Mouse (Mus musculus) embryonic facial prominence, embryonic 14.5 days (tissue): ENCODE data around the gene Shisa9. TPM values are rescaled to one million over a fixed set of nuclear protein-coding genes. Genes with fewer than 3 reads are reported as not detected.

Experiments used
- ATAC-seq: fragments of 200-750 bp; cut with Nextera tagmentation; 2 replicates; pipeline ENCODE4 v1.8.0; 2017; ENCODE audit warnings: low read depth, moderate number of reproducible peaks, moderate TSS enrichment
- DNase-seq: peaks from one replicate; pipeline ENCODE4 v3.0.0-alpha.2; 2015; ENCODE audit warnings: low spot score
- H3K27ac ChIP-seq: fragments of 300-500 bp; sonication (generic); replicated peaks from 2 replicates; pipeline ENCODE4 v1.5.1; 2014; ENCODE audit warnings: low read depth, mild to moderate bottlenecking, low read length, moderate library complexity
- H3K27me3 ChIP-seq: fragments of 300-500 bp; sonication (generic); replicated peaks from 2 replicates; pipeline ENCODE4 v1.6.1; 2014; ENCODE audit warnings: low read length; ENCODE audit not compliant: control insufficient read depth, insufficient read depth
- H3K36me3 ChIP-seq: fragments of 300-500 bp; sonication (generic); 2 replicates; pipeline ENCODE4 v1.6.1; 2014; ENCODE audit warnings: low read length, mixed read lengths; ENCODE audit not compliant: control insufficient read depth, insufficient read depth
- H3K4me1 ChIP-seq: fragments of 300-500 bp; sonication (generic); 2 replicates; pipeline ENCODE4 v1.6.1; 2014; ENCODE audit warnings: antibody characterized with exemption, low read length; ENCODE audit not compliant: control insufficient read depth, insufficient read depth
- H3K4me2 ChIP-seq: fragments of 300-500 bp; sonication (generic); 2 replicates; pipeline ENCODE4 v1.6.1; 2014; ENCODE audit warnings: low read depth, mild to moderate bottlenecking, low read length, moderate library complexity, mixed read lengths
- H3K4me3 ChIP-seq: fragments of 300-500 bp; sonication (generic); 2 replicates; pipeline ENCODE4 v1.5.1; 2014; ENCODE audit warnings: low read depth, mild to moderate bottlenecking, low read length
- H3K9ac ChIP-seq: fragments of 300-500 bp; sonication (generic); 2 replicates; pipeline ENCODE4 v1.6.1; 2014; ENCODE audit warnings: low read depth, mild to moderate bottlenecking, low read length, moderate library complexity, mixed read lengths
- H3K9me3 ChIP-seq: fragments of 300-500 bp; sonication (generic); 2 replicates; pipeline ENCODE4 v1.6.1; 2016; ENCODE audit warnings: low read length; ENCODE audit not compliant: control insufficient read depth
- WGBS: fragments of 180-500 bp; shearing (Covaris S2); extraction: QIAGEN DNeasy Blood & Tissue Kit; methylation state at CpG from one replicate; pipeline ENCODE4 v1.1.7; 2014; 5-methylcytosine and 5-hydroxymethylcytosine counted together
- polyA plus RNA-seq: library from polyadenylated mRNA; unstranded; fragments of >200 nt; fragmentation: Nextera tagmentation; extraction: Ambion mirVana; gene quantifications from 2 replicates; pipeline ENCODE4 v1.2.1, GENCODE M21; 2014

Gene Shisa9
- polyA plus RNA-seq, 1 experiment from 2014 or later = 3.4 TPM

GRCm38 (mm10) chr16:12234289-12234688 lies 250.4 kb downstream of the Shisa9 start:
- no peak overlapping the region for H3K4me2 ChIP-seq
- WGBS = 53% methylated on average over 2 of the region's 2 CpGs
- H3K4me3 ChIP-seq = no peak overlapping the region
- no peaks in the 10 kb centered on the region for H3K9me3 ChIP-seq
- ATAC-seq (no peak), DNase-seq (peak; percentile 7)
- no peak overlapping the region for H3K27ac ChIP-seq
- H3K9ac ChIP-seq = no peak overlapping the region
- H3K27me3 ChIP-seq = no peaks in the 10 kb centered on the region
- no peaks in the 10 kb centered on the region for H3K4me1 ChIP-seq
- no peaks in the 10 kb centered on the region for H3K36me3 ChIP-seq

DNA sequence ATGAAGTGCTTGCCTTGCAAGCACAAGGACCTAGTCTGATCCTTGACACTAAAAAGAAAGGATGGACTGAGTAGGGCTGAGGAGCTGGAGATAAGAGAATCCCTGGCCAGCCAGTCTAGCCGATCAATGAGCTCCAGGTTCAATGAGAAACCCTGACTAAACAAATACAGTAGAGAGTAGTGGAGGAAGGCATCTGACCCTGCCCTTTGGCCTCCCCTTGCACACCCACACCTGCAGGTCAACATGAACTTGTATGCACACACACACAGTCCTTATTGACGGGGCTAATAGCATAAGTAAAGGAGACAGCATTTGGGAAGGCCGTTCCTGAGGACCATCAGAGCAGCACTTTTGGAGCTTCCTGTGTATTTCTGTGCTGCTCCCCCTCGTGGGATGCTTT lies 254.7 kb downstream of the Shisa9 start:
- no peaks in the 10 kb centered on the region for H3K4me1 ChIP-seq
- no peaks in the 10 kb centered on the region for H3K9me3 ChIP-seq
- no peak overlapping the region for H3K9ac ChIP-seq
- no peak overlapping the region for H3K27ac ChIP-seq
- ATAC-seq = no peak
- WGBS = 82% methylated on average over 4 of the region's 4 CpGs
- no peaks in the 10 kb centered on the region for H3K27me3 ChIP-seq
- no peak for DNase-seq
- no peak overlapping the region for H3K4me3 ChIP-seq
- no peak overlapping the region for H3K4me2 ChIP-seq
- no peaks in the 10 kb centered on the region for H3K36me3 ChIP-seq

DNA sequence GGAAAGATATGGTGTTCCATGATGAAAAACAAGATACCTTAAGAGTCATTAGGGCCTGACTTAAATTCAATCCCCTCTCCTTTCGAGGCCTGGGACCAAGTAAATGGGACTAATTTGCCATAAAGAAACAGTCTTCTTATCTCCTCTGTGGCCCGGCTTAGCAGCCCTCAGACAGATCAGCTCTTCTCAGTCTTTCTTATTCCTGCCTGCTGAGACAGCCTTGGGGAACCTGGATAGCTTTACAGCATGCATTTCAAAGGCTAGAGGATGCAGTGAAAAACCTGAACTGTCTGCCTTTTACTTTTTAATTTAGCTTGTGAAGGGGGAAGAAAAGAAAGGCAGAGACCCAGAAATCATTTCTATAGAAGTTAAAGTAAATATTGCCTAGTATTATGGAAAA lies 275.4 kb downstream of the Shisa9 start:
- no peak overlapping the region for H3K4me2 ChIP-seq
- H3K9me3 ChIP-seq = 0 out of 2 replicates have a peak, but pooled peaks cover 3% of the 10 kb centered on the region
- H3K4me3 ChIP-seq = no peak overlapping the region
- no peak for ATAC-seq
- no peak for DNase-seq
- no peaks in the 10 kb centered on the region for H3K27me3 ChIP-seq
- 5% methylated on average over 2 of the region's 2 CpGs for WGBS
- H3K4me1 ChIP-seq = no peaks in the 10 kb centered on the region
- no peaks in the 10 kb centered on the region for H3K36me3 ChIP-seq
- H3K27ac ChIP-seq = no peak overlapping the region
- no peak overlapping the region for H3K9ac ChIP-seq

- Histone ChIP-seq H3K27me3 (no peaks in the 10 kb centered on the region), H3K4me2 (no peak overlapping the region), H3K36me3 (no peaks in the 10 kb centered on the region), H3K4me1 (no peaks in the 10 kb centered on the region), H3K9me3 (no peaks in the 10 kb centered on the region), H3K9ac (no peak overlapping the region), H3K4me3 (no peak overlapping the region), H3K27ac (no peak overlapping the region)
- WGBS = 91% methylated on average over 2 of the region's 2 CpGs
- no peak for ATAC-seq
- DNase-seq = no peak
Observed at GRCm38 (mm10) chr16:12265828-12266227, 281.9 kb downstream of the Shisa9 start.

- no peak overlapping the region for H3K27ac ChIP-seq
- no peaks in the 10 kb centered on the region for H3K27me3 ChIP-seq
- H3K9me3 ChIP-seq = no peaks in the 10 kb centered on the region
- H3K4me1 ChIP-seq = no peaks in the 10 kb centered on the region
- DNase-seq (no peak), ATAC-seq (no peak)
- WGBS = 61% methylated on average over 5 of the region's 5 CpGs
- H3K4me3 ChIP-seq = no peak overlapping the region
- no peak overlapping the region for H3K9ac ChIP-seq
- no peak overlapping the region for H3K4me2 ChIP-seq
- no peaks in the 10 kb centered on the region for H3K36me3 ChIP-seq
Observed at GRCm38 (mm10) chr16:12300523-12300922, 316.6 kb downstream of the Shisa9 start.

DNA sequence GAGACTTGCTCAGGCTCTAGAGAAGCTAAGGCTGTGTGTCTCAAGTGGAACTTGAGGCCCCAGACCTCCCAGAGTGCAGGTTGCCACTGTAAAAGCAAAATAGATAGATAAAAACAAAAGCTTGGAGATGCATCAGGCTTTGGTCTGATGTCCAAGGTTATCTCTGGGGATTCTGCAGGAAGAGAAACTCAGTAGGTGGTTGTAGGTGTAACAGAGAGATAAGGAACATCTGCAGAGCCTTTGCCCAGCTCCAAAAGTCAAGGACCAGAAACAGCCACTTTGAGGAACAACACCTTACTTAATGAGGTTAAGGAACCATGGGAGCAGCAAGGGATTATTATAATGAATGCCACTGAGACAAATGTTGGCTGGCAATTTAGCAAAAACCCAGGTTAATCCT lies 319.5 kb downstream of the Shisa9 start:
- no peak overlapping the region for H3K4me2 ChIP-seq
- H3K4me1 ChIP-seq = no peaks in the 10 kb centered on the region
- no peaks in the 10 kb centered on the region for H3K36me3 ChIP-seq
- no peak for ATAC-seq
- H3K9ac ChIP-seq = no peak overlapping the region
- H3K27me3 ChIP-seq = no peaks in the 10 kb centered on the region
- H3K9me3 ChIP-seq = no peaks in the 10 kb centered on the region
- no peak for DNase-seq
- no peak overlapping the region for H3K27ac ChIP-seq
- no peak overlapping the region for H3K4me3 ChIP-seq

DNA sequence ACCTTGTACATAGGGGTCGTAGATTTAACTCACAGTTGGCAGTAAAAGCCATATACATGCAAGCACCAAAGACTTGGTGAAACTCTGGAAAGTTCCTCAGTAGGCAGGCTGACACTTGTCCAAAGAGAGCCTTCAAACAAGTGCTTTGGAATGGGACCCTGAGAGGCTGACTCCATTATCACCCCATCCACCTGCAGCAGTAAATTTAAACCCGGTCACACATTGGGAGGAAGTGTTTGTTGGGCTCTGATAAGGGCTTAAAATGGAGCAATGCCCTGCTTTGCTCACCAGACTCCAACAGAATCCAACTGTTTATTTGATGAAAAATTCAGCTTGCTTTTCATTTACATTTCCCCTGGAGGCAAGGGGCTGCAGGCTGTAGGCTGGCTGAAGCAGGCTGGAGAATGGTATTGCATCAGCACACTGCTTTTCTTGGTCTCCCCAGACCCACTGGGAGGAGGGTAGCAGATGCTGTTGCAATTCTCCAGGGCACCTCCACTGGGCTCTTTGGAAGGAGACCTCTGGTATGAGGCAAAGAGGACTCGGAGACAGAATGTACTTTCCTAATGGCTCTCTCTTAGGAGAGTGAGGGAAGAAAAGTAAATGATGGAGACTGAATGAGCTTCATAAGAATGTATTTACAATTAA lies 323.5 kb downstream of the Shisa9 start:
- DNase-seq (no peak), ATAC-seq (no peak)
- Histone ChIP-seq H3K4me2 (no peak overlapping the region), H3K27me3 (no peaks in the 10 kb centered on the region), H3K4me1 (no peaks in the 10 kb centered on the region), H3K9ac (no peak overlapping the region), H3K9me3 (no peaks in the 10 kb centered on the region), H3K36me3 (no peaks in the 10 kb centered on the region), H3K4me3 (no peak overlapping the region), H3K27ac (no peak overlapping the region)
- 75% methylated on average over 3 of the region's 3 CpGs for WGBS

DNA sequence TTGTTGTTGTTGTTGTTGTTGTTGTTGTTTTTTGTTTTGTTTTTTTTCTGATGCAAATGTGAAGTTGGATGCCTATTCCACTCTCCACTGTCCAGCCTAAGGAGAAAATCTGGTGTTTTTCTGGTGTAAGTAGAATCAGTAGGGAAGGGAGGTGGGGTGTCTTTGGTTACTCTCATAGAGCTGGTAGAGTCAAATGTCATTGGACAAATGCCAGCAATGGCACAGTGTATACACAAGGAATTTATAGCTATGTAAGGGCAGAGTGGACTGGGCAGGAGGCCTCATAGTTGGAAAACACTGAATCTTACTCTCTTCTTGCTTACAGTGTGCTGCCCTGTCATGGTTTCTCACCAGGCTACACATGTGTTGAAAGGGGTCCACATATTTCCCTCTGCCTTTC lies 325.9 kb downstream of the Shisa9 start:
- H3K4me3 ChIP-seq = no peak overlapping the region
- no peaks in the 10 kb centered on the region for H3K27me3 ChIP-seq
- H3K9me3 ChIP-seq = no peaks in the 10 kb centered on the region
- DNase-seq = no peak
- 0 out of 2 replicates have a peak, but pooled peaks have one; percentile 33 for ATAC-seq
- no peak overlapping the region for H3K27ac ChIP-seq
- H3K4me1 ChIP-seq = no peaks in the 10 kb centered on the region
- H3K4me2 ChIP-seq = no peak overlapping the region
- no peaks in the 10 kb centered on the region for H3K36me3 ChIP-seq
- no peak overlapping the region for H3K9ac ChIP-seq

- H3K27ac ChIP-seq = no peak overlapping the region
- H3K9me3 ChIP-seq = no peaks in the 10 kb centered on the region
Observed at GRCm38 (mm10) chr16:12315627-12316026, 331.7 kb downstream of the Shisa9 start.

More at GRCm38 (mm10) chr16:12315627-12316026, 331.7 kb downstream of the Shisa9 start:
- DNase-seq = no peak
- Histone ChIP-seq H3K9ac (no peak overlapping the region), H3K4me3 (no peak overlapping the region), H3K4me2 (no peak overlapping the region), H3K27me3 (no peaks in the 10 kb centered on the region), H3K4me1 (no peaks in the 10 kb centered on the region), H3K36me3 (no peaks in the 10 kb centered on the region)
- ATAC-seq = no peak
